Mouse (Mus musculus): ENCODE results near the gene Dclk2.

The Dclk2 gene

DNA sequence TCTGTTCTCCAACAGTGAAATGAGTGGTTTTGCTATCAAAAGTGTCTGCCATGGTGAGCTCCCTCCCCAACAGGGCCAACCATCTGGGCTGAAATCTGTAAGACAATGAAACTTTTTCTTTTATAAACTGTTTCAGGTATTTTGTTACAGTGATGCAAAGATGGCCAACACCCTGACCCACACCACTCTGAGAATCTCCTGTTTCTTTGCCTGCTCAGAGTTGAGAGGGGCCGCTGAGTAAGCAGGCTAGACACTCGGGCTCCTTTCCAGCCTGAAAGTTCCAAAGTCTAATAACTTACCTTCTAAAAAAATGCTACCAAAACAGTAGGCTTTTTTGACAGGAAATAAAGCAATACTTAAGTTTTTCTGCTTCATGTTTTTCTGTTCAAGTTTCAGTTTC lies 78.2 kb downstream of the Dclk2 start:
- DNase-seq, result no peak

DNA sequence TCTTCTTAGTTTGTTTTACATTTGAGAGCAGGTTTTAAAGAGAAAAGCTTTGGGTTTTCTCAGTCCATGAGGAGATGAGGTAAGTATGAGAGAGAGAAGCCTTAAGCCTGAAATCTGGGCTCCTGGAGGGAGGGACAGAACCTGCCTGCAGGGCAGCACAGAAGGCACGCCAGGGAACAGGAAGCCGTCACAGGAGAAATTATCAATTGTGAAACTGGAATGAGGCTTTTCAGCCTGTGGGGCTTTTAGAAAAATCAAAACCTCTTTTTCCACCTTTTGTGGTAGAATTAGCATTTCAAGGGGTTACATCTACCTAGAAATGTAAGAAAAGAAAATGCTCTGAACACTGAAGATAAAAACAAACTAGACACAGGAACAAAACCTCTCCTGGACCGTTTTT lies 81.0 kb downstream of the Dclk2 start:
- no peak for DNase-seq

DNA sequence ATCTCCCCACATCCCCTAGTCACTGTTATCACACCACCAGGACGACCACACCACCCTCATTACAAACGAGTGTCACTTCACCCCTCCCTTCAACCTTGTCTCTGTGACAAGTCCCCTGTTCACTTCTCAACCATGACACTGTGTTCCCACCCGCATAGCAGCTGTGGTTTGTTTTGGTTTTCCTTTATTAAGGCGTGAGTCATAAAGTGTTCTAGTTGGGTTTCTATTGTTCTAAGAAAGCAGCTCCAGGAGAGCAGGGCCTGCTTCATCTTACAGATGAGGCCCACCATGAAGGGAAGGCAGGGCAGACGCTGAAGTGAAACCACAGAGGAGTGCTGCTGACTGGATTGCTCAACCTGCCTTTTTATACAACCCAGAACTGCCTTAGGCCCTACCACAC lies 83.3 kb downstream of the Dclk2 start:
- no peak for DNase-seq

DNA sequence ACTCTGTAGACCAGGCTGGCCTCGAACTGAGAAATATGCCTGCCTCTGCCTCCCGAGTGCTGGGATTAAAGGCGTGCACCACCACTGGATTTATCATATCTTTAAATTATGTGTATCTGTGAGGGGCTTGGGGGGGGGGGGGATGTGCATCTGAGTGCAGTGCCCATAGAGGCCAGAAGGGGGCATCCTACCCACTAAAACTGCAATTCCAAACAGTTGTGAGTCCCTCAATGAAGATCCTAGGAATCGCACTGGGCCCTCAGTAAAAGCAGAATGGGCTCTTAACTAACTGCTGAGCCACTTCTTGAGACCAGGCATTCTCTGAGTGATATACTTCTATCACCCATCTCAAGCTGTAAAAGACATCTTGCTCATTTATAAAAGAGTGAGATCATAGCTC lies 85.5 kb downstream of the Dclk2 start:
- DNase-seq, result no peak

DNA sequence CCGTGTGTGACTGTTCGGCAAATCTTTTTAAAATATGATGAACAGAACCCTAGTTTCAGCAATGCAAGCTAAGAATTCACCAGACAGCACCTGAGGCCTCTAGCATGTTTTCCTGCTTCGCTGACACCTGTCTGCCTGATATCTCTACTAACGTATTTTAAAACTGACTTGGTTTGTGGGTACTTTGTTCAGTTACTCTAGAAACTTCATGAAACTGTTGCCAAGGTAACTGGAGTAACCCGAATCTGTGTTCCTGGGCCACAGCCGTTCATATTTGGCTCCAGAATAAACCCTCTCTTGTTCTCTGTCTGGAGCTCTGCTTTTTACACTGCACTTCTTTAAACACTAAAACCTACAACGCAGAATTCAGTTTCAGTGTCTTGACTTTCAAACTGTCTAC lies 86.3 kb downstream of the Dclk2 start:
- DNase-seq, result no peak

DNA sequence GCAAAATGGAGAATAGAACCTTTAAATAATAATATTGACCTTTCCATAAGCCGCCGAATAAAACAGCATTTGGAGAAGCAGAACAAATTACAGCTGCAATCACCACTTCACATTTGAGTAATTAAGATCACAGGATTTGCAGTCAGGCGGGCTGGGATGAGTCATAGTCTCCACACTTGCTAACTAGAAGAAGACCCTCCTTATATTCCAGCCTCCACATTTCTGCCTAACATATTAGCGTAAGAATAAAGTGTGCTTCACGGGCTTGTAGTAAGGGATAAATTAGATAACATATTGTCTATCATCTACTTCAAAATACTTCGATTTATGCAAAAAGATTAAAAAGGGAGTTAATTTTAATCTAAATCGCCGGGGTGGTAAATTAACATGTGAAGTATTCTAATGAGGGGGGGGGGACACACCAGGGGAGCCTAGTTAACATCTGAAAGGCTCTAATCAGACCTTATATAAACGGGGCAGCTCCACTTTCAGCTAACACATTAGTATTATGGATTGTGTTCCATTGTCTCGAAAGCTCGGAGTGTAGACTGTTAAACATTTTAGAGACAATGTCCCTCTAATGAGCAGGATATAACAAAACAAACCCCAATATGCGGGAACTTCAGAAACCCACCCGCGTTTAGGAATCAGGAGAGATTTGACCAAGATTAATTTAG lies 87.9 kb downstream of the Dclk2 start:
- DNase-seq, result no peak

DNA sequence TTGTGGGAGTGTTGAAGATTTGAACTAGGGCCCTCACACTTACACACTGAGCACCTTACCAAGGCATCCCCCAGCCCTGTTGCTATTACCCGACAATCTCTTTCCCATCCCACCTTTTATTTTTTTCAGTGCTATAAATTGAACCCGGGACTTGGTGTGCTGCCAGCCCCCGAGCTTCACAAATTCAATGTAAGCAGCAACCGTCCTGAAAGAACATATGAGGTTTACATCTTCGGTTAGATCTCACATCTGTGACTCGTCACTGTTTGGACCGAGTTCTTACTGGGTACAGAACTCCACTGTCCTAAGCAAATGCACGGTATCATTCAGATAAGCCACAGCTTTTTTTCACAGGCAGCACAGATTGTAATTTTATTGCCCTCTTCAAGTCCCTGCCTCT lies 88.5 kb downstream of the Dclk2 start:
- DNase-seq, result no peak

DNA sequence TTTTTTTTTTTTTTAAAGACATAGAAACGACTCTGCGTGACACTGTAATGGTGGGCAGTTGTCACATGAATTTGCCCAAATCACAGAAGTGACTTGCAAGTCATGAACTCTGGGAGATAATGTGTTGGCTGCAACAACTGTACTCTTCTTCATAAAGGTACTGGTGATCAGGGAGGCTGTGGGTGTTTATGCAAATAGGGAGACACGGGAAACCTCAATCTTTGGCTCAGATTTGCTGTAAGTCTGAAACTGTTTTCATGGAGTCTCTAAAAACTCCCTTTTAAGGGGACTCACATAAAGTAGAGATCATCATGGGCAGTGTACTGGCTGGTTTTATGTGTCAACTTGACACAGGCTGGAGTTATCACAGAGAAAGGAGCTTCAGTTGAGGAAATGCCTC lies 93.1 kb downstream of the Dclk2 start:
- no peak for DNase-seq

DNA sequence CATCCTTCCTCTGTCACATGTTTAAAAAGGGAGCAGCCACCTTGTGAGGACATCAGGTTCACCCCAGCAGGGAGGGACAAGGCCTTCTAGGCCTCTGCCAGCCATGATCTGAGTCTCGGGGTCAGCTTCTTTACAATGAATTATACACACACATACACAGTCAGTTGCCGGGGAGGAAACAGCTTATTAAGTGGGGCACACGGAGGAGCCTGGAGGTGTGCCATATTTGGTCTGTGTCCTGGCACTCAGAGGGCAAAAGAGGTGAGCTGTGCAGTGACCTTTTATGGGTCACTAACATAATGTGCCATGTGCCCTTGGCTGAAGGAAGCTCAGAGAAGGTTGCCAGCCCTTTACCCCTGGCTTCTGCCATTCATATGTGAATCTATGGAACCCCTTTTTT lies 99.3 kb downstream of the Dclk2 start:
- DNase-seq, result peak in 1 of 2 experiments; percentile 36

DNA sequence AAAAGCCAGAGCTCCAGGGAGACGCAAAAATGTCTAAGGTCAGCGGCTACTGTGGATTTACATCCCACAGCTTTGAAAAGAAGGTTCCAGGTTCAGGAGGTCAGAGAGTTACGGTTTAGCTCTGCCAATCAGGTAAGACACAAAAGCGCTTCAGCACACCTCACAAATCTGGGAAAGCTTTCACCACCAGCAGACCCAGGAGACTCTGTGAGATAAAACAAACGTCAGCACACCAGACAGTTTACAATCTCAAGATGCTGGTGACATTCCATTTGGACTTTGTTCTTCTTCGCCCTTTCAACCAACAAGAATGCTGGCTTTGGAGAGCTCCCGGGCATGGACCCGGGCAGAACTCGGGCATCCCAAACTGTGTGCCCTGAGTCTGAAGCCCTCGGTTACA lies 100.3 kb downstream of the Dclk2 start:
- DNase-seq, result no peak

DNA sequence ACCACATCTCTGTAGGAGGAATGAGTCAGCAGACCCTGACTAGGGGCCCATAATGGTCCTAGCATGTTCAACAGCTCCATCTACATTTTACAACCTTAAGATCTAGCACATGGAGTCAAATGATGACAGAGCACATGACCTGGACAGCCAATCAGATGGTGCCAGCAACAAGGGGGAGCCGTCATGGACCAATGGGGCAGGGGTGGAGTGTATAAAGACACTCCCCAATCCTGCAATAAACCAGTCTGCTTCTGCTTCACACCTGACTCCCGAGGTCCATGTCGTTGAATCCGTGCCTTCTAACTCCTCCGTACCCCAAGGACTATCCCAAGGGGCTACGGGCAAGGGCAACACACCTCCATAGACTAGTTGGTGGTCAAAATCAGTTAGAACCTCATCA lies 101.3 kb downstream of the Dclk2 start:
- DNase-seq, result no peak

DNA sequence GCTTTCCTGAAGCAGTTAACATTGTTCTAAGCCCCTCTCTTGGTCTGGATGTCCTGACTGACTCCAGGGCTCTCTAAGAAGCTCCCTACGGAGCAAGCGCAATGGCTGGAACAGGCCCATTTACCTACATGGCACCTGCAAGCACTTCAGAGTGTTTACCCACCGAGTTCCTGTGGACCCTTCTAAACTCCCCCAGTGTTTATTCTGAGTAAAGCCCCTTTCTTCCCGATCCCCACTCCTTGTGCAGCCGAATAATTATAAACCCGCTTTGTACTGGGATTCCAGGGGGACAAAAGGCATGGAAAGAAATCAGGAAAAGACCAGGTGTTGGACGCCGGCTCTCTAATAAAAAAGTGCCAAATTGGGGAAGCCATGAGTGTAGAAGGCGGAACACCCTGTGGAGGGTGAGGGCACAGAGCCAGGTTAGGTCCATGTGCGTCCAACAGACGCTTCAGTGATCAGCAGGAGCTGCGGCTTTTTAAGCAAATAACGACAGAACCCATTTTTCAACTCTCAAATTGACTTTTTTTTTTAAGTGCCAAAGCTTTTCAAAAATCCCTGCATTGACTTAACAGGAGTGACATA lies 102.6 kb downstream of the Dclk2 start:
- peak; percentile 82 to 84 for DNase-seq

DNA sequence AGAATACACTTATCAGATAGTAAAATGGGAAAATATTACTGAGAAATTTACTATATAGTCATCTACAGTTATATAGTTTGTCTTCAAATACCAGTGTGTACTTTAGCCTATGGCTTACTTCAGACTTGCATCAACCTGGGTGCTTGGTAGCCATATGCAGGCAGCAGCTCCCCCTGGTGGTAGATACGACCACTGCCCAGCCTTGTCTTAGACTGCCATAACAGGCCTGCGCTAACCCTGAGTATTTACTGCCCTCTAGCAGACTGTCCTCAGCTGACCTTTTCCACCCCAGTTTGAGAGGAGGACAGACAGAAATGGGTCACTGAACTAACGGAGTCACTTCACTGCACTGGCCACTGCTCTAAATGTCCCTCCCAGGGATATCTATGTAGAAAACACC lies 108.0 kb downstream of the Dclk2 start:
- peak; percentile 85 for DNase-seq

DNA sequence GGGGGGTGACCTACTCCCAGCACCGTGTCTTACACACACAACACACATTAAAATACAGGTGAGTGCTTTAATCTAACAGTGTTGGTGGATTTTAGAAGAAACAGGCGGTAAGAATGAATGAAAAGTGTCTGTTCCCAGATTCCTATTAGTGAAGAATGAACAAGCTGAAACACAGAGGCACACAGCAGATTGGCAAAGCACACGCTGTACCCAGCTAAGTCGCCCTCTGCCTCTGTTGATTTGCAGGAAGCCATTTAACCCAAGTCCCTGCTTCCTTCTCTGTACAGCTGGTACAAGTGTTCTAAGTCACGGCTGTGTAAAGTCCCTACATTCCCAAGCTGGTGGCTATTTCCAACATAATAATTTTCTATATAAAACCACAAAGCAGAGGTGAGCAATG lies 109.7 kb downstream of the Dclk2 start:
- DNase-seq, result no peak

DNA sequence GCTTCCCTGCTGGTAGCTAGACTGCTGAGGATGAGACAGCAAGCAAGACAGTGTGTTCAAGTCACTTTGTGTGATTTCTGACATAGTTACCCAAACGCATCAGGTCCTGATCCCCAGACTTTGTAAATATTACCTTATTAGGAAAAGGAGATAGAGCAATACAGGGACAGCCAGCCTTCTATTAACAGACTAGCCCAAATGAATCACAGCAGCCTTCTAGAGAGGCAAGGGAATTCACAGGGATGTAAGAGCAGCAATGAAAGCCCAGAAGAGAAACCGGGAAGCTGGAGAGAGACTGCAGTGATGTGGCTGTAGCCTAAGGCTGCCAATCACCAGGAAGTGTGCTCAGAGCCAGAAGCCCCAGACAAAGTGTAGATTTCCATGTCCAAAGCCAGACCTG lies 111.0 kb downstream of the Dclk2 start:
- DNase-seq, result no peak

DNA sequence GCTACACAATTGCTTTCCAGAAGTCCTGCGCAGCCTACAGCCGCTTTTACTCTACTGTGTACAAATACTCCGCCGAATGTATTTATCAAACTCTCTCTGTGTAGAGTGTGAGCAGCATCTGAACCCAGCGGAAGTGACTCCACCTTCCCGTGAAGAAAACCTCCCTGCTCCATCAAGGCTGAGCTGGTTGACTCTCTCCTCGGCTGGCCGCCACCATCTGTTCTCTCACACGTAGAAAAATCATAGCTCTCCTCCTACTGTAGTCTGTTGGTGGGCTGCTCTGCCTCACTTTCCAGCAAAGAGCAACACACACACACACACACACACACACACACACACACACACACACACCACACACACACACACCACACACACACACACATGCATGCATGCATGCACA lies 111.5 kb downstream of the Dclk2 start:
- peak in 1 of 2 experiments; percentile 45 for DNase-seq

DNA sequence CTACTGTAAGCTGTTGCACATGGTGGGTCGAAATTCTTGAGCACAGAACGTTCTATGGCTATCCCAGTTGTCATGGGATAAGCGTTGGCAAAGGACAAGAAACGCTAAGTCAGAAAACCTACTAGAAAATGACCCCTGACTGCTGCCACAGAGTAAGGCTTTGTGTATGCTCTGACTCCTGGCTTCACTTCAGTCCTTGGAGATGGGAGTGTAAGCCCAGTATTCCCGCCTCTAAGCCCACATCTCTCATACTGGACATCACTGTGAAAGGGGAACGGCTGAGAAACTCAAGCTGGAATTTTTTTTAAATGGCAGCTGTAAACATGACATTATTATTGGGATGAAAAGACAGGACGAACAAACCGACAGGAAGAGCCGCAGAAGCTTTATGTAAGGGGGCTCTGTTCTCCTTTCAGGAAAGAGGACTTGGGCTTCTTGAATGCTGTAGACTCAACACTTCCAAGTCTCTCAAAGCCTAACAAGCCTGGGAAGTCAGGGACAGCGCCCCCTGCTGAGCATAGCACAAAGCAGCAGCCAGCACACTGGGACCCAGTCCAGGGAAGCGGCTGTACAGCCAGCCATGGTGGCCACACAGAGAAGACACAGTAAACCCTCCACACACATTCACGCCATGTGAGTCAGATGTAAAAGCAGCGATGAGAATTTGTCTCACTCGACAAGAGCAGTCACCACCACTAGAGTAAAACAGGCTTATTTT lies 112.7 kb downstream of the Dclk2 start:
- DNase-seq, result peak; percentile 78 to 79

DNA sequence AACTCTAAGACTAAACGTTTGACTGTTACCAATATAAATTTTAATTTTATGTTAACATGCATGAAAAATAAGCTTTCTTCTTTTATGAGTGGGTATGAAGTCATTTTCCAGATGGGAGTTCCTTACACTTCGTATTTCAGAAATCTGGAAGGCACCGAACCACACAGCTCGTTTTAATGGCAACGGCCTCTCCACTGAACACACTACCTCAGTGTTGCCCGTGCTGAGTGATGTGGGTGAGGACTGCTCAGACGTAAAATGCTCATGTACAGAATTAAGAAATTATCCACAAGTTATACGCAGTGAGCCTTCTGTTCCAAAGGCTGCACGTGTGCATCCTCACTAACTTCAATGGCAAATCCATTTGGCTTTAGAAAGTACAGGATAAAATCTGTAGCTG lies 113.8 kb downstream of the Dclk2 start:
- no peak for DNase-seq

DNA sequence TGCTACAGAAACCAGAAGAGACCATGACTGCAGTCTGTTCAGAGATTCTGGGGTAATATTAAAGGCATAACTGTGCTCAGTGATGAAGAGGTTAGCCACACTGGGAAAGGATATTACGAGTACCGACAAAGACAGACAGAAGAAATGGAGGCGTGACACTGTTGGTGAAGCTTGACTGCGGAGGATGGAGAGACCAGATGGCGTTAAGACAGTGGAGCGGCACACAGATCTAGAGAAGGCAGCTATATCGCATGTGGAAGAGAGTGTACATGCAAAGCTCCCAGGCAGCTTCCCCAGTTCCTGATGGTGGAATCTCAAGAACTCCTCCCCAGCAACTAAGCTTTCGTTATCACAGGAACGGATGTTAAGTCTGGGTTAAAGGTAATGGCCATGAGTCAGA lies 116.4 kb downstream of the Dclk2 start:
- no peak for DNase-seq

DNA sequence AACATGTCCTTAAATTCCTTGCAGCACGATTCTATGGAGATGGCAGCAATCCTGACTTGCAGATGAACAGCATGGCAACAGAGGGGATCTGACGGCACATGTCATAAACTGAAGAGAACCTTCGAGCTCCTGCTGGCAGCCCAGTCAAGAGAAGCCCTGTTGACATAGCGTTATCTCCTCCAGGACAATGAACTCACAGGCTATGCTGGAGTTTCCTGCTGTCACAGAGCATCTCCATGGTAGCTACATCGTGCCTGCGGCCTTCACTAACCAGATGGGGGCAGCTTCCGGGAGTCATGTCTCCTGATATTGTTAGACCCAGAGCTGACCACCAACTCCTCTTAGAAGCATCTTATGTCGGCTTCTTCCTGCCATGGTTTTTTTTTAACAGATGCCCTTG lies 117.8 kb downstream of the Dclk2 start:
- DNase-seq, result no peak

DNA sequence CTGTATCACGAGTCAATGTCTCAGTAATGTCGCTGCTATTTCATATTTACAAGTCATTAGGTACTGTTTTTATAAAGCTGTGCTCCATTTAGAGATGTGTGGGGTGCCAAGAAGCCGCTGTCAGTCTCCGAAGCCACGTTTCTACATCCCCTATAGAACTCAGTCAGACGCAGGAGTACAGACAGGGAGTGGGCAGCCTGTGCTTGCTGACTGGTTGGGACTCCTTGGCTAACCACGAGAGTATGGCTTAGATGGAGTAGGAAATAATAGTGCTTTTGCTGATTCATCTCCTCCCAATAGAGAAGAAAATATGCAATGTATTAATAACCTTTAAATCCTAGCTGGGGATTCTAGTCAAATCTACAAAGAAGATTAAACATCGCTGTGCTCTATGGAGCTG lies 119.8 kb downstream of the Dclk2 start:
- DNase-seq, result no peak

DNA sequence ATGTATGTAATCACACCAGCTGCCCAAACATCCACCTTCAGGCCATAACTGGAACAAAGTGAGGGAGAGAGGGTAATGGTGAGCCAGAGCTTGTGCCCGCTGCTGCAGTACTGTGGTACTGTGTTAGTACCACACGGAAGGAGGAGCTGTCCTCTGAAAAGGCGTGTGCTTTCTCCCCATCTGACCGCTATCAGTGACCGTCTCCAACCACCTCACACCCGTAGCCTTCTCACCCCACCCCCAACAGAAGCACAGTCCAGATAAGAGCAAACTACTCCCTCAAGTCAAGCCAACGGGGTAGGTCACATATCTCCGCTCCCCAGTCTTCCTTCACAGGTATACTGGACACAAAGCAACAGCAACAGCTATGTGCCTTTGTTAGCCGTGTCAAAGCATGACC lies 121.6 kb downstream of the Dclk2 start:
- no peak for DNase-seq

DNA sequence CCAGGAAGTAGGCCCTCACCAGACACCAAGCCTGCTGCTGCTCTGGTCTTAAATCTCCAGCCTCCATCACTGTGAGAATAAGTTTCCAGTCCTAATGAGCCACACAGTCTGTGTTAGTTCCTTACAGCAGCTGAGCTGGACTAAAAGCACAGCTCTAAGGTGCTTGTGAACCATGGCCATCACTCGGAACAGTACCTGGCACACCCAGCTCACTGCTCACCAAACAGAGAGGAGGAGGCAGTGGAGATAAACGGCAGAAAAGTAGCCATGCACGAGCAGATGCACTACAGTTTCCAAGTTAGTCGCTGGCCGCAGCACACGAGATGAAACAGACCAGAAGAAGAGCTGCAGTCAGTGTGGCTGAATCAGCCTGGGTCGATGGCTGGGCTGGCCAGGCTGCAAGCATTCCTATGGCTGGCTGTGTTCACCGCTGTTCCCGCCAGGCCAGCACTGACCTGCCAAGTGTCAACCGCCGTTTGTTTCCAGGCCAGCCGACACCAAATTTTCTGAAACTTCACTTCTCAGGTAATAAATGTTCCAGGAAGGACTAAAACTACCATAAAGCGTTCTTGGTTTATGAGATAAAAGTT lies 122.7 kb downstream of the Dclk2 start:
- DNase-seq, result no peak

DNA sequence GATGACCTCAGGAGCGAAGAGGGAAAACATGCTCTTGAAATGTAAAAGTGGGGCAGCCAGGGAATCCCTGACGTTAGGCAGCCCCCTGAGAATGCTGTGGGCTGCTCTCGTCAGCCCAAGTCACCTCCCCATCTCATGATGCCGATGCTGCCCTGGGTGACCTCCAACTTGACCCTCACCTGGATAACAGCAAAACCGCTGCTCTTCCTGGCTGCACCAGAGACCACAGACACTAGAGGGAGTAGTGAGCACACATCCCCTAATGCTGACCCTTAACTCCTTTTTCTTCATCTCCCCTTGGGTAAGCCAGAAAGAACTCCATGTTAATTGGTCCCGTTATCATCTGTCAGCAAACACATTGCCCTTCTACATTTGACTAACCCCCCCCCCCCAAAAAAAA lies 123.9 kb downstream of the Dclk2 start:
- DNase-seq, result no peak
